Mouse (Mus musculus) megakaryocyte progenitor cell, adult 5-6 weeks (primary cell): ENCODE data around the gene Cpne5. TPM values are rescaled to one million over a fixed set of nuclear protein-coding genes. Genes with fewer than 3 reads are reported as not detected.
"Not testable (repeated sequence)": the region's sequence is repeated elsewhere in the genome, so short reads cannot be mapped to it uniquely, and the experiment has no call there.

Experiments
- ATAC-seq: replicated peaks from 2 replicates; pipeline ENCODE4 v1.8.0; 2016; ENCODE audit warnings: mild to moderate bottlenecking, moderate TSS enrichment, inconsistent platforms; ENCODE audit not compliant: poor library complexity
- total RNA-seq, 2 experiments: library from RNA; stranded (forward) in 1 of 2; stranded (reverse) in 1 of 2; fragments of 157-497, 149-512 nt in 1 of 2; fragments of 200-1000 nt in 1 of 2; gene quantifications; 2 replicates each; pipeline versions ENCODE4 v1.2.3 to v1.2.4; 2015 to 2017

Cpne5 gene
- total RNA-seq, 2 experiments from 2014 or later: 0.64 to 0.96 TPM

- ATAC-seq: no peak
Observed at GRCm38 (mm10) chr17:29147273-29147672, 90.7 kb downstream of the Cpne5 start.

GRCm38 (mm10) chr17:29145101-29145500, 92.9 kb downstream of the Cpne5 start:
- ATAC-seq: no peak

GRCm38 (mm10) chr17:29143266-29143665, 94.7 kb downstream of the Cpne5 start:
- peak; percentile 56 for ATAC-seq

GRCm38 (mm10) chr17:29141577-29141976, 96.4 kb downstream of the Cpne5 start:
- no peak for ATAC-seq

GRCm38 (mm10) chr17:29137906-29138305, 100.1 kb downstream of the Cpne5 start:
- ATAC-seq: no peak

- no peak for ATAC-seq
Observed at GRCm38 (mm10) chr17:29136236-29136635, 101.7 kb downstream of the Cpne5 start.

GRCm38 (mm10) chr17:29135066-29135465, 102.9 kb downstream of the Cpne5 start:
- ATAC-seq: no peak

- ATAC-seq: no peak
Observed at GRCm38 (mm10) chr17:29129341-29129740, 108.6 kb downstream of the Cpne5 start.

GRCm38 (mm10) chr17:29126561-29126960, 111.4 kb downstream of the Cpne5 start:
- no peak for ATAC-seq

GRCm38 (mm10) chr17:29123578-29124174, 114.3 kb downstream of the Cpne5 start:
- no peak for ATAC-seq

- ATAC-seq: no peak
Observed at GRCm38 (mm10) chr17:29122817-29123216, 115.2 kb downstream of the Cpne5 start.

- ATAC-seq: no peak
Observed at GRCm38 (mm10) chr17:29120666-29121065, 117.3 kb downstream of the Cpne5 start.

GRCm38 (mm10) chr17:29118057-29118456, 119.9 kb downstream of the Cpne5 start:
- ATAC-seq: no peak

GRCm38 (mm10) chr17:29117006-29117648, 120.8 kb downstream of the Cpne5 start:
- no peak for ATAC-seq

- no peak for ATAC-seq
Observed at GRCm38 (mm10) chr17:29116023-29116422, 121.9 kb downstream of the Cpne5 start.

GRCm38 (mm10) chr17:29113591-29114352, 124.2 kb downstream of the Cpne5 start, which contains the start of gene Rab44:
Gene Rab44 (plus strand): TSS chr17:29114145.
- peak; percentile 88 for ATAC-seq

GRCm38 (mm10) chr17:29111332-29111731, 126.6 kb downstream of the Cpne5 start:
- peak; percentile 81 for ATAC-seq

GRCm38 (mm10) chr17:29110356-29110755, 127.6 kb downstream of the Cpne5 start:
- ATAC-seq: not testable (repeated sequence)
